Mouse (Mus musculus) embryo, embryonic 10 days (tissue): ENCODE measurements around the gene Qars.

Experiments
- DNase-seq: peaks from one replicate; pipeline ENCODE4 v3.0.0-alpha.2; 2015; ENCODE audit warnings: low spot score

Gene Qars

GRCm38 (mm10) chr9:108486973-108487530 lies 20.5 kb upstream of the Qars start:
- no peak for DNase-seq

- DNase-seq, result no peak
These were observed 19.1 kb upstream of the Qars start for GRCm38 (mm10) chr9:108488403-108488802.

- no peak for DNase-seq
These were observed 18.3 kb upstream of the Qars start for GRCm38 (mm10) chr9:108489215-108489614.

GRCm38 (mm10) chr9:108489702-108490558 lies 17.6 kb upstream of the Qars start:
- no peak for DNase-seq

- peak; percentile 99 for DNase-seq
These were observed 16.8 kb upstream of the Qars start, which contains the start of gene Usp19 for GRCm38 (mm10) chr9:108490559-108491285. Usp19 (plus strand) TSS chr9:108490602.

- DNase-seq, result no peak
These were observed 16.3 kb upstream of the Qars start for GRCm38 (mm10) chr9:108491286-108491580.

GRCm38 (mm10) chr9:108492043-108492750 lies 15.3 kb upstream of the Qars start:
- no peak for DNase-seq

GRCm38 (mm10) chr9:108493246-108493645 lies 14.3 kb upstream of the Qars start:
- no peak for DNase-seq

- no peak for DNase-seq
These were observed 13.2 kb upstream of the Qars start for GRCm38 (mm10) chr9:108494146-108494825.

- no peak for DNase-seq
These were observed 12.6 kb upstream of the Qars start for GRCm38 (mm10) chr9:108494905-108495304.

- DNase-seq, result no peak
These were observed 8.3 kb upstream of the Qars start for GRCm38 (mm10) chr9:108499231-108499630.

- no peak for DNase-seq
These were observed 7.6 kb upstream of the Qars start for GRCm38 (mm10) chr9:108499943-108500342.

- DNase-seq, result no peak
These were observed 605 bp upstream of the Qars start for GRCm38 (mm10) chr9:108506901-108507300.

- DNase-seq, result no peak
These were observed 1.3 kb downstream of the Qars start for GRCm38 (mm10) chr9:108508776-108509175.

GRCm38 (mm10) chr9:108516380-108517251 lies 9.1 kb downstream of the Qars start, which contains the start of gene Qrich1:
Qrich1 (plus strand) TSS chr9:108516806.
- DNase-seq, result peak; percentile 99

GRCm38 (mm10) chr9:108517253-108517930 lies 9.9 kb downstream of the Qars start:
- peak; percentile 94 for DNase-seq

GRCm38 (mm10) chr9:108517931-108518332 lies 10.4 kb downstream of the Qars start:
- peak; percentile 73 for DNase-seq

- DNase-seq, result no peak
These were observed 14.1 kb downstream of the Qars start for GRCm38 (mm10) chr9:108521604-108522003.

GRCm38 (mm10) chr9:108523341-108523740 lies 15.8 kb downstream of the Qars start:
- DNase-seq, result no peak

GRCm38 (mm10) chr9:108525400-108525799 lies 17.9 kb downstream of the Qars start:
- no peak for DNase-seq
